Mouse (Mus musculus): Measurements from ENCODE around the gene Sned1. TPM values are rescaled to one million over a fixed set of nuclear protein-coding genes. Genes with fewer than 3 reads are reported as not detected.
A peak's percentile ranks its signal among the peaks of the same experiment; 100 is the strongest.
"Not testable (repeated sequence)": the region's sequence is repeated elsewhere in the genome, so short reads cannot be mapped to it uniquely, and the experiment has no call there.

Gene Sned1
- polyA plus RNA-seq (2012; rRNA removed) = 4.5 and 4.8 TPM in 2 replicates

DNA sequence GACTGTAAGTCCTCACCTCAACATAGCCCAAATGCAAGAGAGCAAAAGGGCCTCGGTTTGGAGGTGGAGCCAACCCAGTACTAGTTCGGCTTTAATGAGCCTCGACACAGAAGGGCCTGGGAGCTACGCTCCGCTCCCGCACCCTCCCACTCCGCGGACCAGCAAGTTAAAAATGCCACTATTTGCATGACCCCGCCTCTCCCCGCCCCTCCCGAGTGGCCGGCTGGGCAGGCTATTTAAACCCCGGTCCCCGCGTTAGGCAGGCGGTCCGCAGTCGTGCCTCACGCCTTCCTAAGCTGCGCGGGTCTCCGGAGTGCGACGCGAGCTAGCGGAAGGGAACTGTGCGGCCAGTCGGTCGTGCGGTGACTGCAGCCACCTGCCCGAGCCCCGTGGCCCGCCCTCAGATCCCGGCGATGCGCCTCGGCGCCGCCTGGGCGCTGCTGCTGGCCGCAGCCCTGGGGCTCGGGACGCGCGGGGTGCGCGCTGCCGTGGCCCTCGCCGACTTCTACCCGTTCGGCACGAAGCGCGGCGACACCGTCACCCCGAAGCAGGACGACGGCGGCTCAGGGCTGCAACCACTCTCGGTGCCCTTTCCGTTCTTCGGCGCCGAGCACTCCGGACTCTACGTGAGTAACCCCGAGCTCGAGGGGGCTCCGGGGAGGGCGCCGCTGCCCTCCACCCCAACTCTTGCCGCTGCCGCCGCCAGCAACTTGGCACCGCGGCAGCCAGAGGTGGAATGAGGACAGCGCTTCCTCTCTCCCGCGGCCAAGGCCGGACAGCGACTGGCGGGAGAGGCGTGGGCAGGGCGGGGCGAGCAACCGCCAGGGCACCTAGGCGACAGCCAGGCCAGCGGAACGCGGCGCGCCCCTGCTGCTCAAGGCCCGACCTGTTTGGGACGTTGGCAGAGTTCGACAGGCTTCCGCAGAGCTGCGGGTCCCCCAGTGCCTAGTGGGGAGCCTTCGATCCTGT is at the start of gene Sned1:
Gene Sned1 (plus strand): TSS at position 266 of the 969 bp plus-strand sequence.
- Histone ChIP-seq H3K27ac (ENCODE audit: control insufficient read depth, insufficient read depth, low read depth, low read length) (peak within 1 kb of the TSS; percentile 29; the same call in 1 of the 2 replicates), H3K27me3 (ENCODE audit: control insufficient read depth, insufficient read depth, low read length) (no peaks in the 10 kb centered on the region), H3K36me3 (ENCODE audit: control insufficient read depth, insufficient read depth, low read length) (no peaks in the 10 kb centered on the region), H3K4me3 (ENCODE audit: control insufficient read depth, low read depth, low read length) (peak within 1 kb of the TSS; percentile 84), H3K4me1 (ENCODE audit: control insufficient read depth, insufficient read depth, low read length) (peaks cover 10% of the 10 kb centered on the region)
- no peak for TF ChIP-seq CTCF (IDR thresholded peaks at IDR 0.05; ENCODE audit: control insufficient read depth, insufficient read depth, insufficient replicate concordance, low read depth, low read length)
- TF ChIP-seq POLR2A (IDR thresholded peaks at IDR 0.05; ENCODE audit: control insufficient read depth, low read depth, low read length) = peak; percentile 79

DNA sequence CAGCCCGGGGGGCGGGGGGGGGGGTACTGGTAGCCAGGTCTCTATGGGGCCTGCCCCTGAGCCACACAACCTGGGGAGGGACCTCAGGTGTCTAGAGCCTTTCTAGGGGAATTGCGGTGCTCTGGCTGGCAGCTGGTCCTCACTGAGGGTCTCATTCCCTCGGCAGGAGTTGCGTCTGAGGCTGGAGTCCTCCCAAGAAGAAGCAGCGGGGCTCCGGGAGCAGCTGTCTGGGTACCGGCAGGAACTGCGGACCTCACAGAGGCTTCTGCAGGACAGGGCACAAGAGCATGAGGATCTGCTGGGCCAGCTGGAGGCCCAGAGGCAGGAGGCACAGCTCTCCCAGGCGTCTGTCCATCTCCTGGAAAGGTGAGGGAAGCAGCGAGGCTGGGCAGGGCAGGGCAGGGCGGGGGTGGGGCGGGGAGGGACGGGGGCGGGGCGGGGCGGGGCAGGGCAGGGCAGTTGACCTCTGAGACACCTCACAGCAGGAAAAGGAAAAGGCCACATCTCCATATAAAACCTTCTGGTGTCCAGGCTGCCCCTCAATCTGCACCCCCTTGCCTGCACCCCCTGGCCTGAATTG is 44.8 kb upstream of the Sned1 start:
- Histone ChIP-seq H3K4me3 (ENCODE audit: control insufficient read depth, low read depth, low read length) (no peak overlapping the region), H3K27ac (ENCODE audit: control insufficient read depth, insufficient read depth, low read depth, low read length) (no peak overlapping the region), H3K36me3 (ENCODE audit: control insufficient read depth, insufficient read depth, low read length) (no peaks in the 10 kb centered on the region), H3K27me3 (ENCODE audit: control insufficient read depth, insufficient read depth, low read length) (no peaks in the 10 kb centered on the region), H3K4me1 (ENCODE audit: control insufficient read depth, insufficient read depth, low read length) (no peaks in the 10 kb centered on the region)
- TF ChIP-seq CTCF (IDR thresholded peaks at IDR 0.05; ENCODE audit: control insufficient read depth, insufficient read depth, insufficient replicate concordance, low read depth, low read length) = no peak
- no peak for TF ChIP-seq POLR2A (IDR thresholded peaks at IDR 0.05; ENCODE audit: control insufficient read depth, low read depth, low read length)

GRCm38 (mm10) chr1:93194961-93195360 is 40.7 kb upstream of the Sned1 start:
- H3K36me3 ChIP-seq (ENCODE audit: control insufficient read depth, insufficient read depth, low read length) = no peaks in the 10 kb centered on the region
- no peak for TF ChIP-seq POLR2A (IDR thresholded peaks at IDR 0.05; ENCODE audit: control insufficient read depth, low read depth, low read length)
- no peak for TF ChIP-seq CTCF (IDR thresholded peaks at IDR 0.05; ENCODE audit: control insufficient read depth, insufficient read depth, insufficient replicate concordance, low read depth, low read length)
- no peaks in the 10 kb centered on the region for H3K27me3 ChIP-seq (ENCODE audit: control insufficient read depth, insufficient read depth, low read length)
- H3K4me3 ChIP-seq (ENCODE audit: control insufficient read depth, low read depth, low read length) = no peak overlapping the region
- no peaks in the 10 kb centered on the region for H3K4me1 ChIP-seq (ENCODE audit: control insufficient read depth, insufficient read depth, low read length)
- no peak overlapping the region for H3K27ac ChIP-seq (ENCODE audit: control insufficient read depth, insufficient read depth, low read depth, low read length)

GRCm38 (mm10) chr1:93197454-93197853 is 38.2 kb upstream of the Sned1 start:
- H3K36me3 ChIP-seq (ENCODE audit: control insufficient read depth, insufficient read depth, low read length); H3K27me3 ChIP-seq (ENCODE audit: control insufficient read depth, insufficient read depth, low read length); H3K27ac ChIP-seq (ENCODE audit: control insufficient read depth, insufficient read depth, low read depth, low read length); H3K4me1 ChIP-seq (ENCODE audit: control insufficient read depth, insufficient read depth, low read length); H3K4me3 ChIP-seq (ENCODE audit: control insufficient read depth, low read depth, low read length): not testable (repeated sequence)

- Histone ChIP-seq H3K4me1 (ENCODE audit: control insufficient read depth, insufficient read depth, low read length) (no peaks in the 10 kb centered on the region), H3K27ac (ENCODE audit: control insufficient read depth, insufficient read depth, low read depth, low read length) (no peak overlapping the region), H3K4me3 (ENCODE audit: control insufficient read depth, low read depth, low read length) (no peak overlapping the region), H3K36me3 (ENCODE audit: control insufficient read depth, insufficient read depth, low read length) (no peaks in the 10 kb centered on the region), H3K27me3 (ENCODE audit: control insufficient read depth, insufficient read depth, low read length) (no peaks in the 10 kb centered on the region)
- TF ChIP-seq CTCF (IDR thresholded peaks at IDR 0.05; ENCODE audit: control insufficient read depth, insufficient read depth, insufficient replicate concordance, low read depth, low read length) = no peak
- no peak for TF ChIP-seq POLR2A (IDR thresholded peaks at IDR 0.05; ENCODE audit: control insufficient read depth, low read depth, low read length)
Measured at GRCm38 (mm10) chr1:93197916-93198315, 37.7 kb upstream of the Sned1 start.

GRCm38 (mm10) chr1:93206277-93206970 is 29.2 kb upstream of the Sned1 start:
- Histone ChIP-seq H3K4me1 (ENCODE audit: control insufficient read depth, insufficient read depth, low read length) (no peaks in the 10 kb centered on the region), H3K36me3 (ENCODE audit: control insufficient read depth, insufficient read depth, low read length) (no peaks in the 10 kb centered on the region), H3K27ac (ENCODE audit: control insufficient read depth, insufficient read depth, low read depth, low read length) (no peak overlapping the region), H3K27me3 (ENCODE audit: control insufficient read depth, insufficient read depth, low read length) (no peaks in the 10 kb centered on the region), H3K4me3 (ENCODE audit: control insufficient read depth, low read depth, low read length) (no peak overlapping the region)
- no peak for TF ChIP-seq CTCF (IDR thresholded peaks at IDR 0.05; ENCODE audit: control insufficient read depth, insufficient read depth, insufficient replicate concordance, low read depth, low read length)
- no peak for TF ChIP-seq POLR2A (IDR thresholded peaks at IDR 0.05; ENCODE audit: control insufficient read depth, low read depth, low read length)

- Histone ChIP-seq H3K27me3 (ENCODE audit: control insufficient read depth, insufficient read depth, low read length) (no peaks in the 10 kb centered on the region), H3K4me1 (ENCODE audit: control insufficient read depth, insufficient read depth, low read length) (no peaks in the 10 kb centered on the region), H3K27ac (ENCODE audit: control insufficient read depth, insufficient read depth, low read depth, low read length) (no peak overlapping the region), H3K4me3 (ENCODE audit: control insufficient read depth, low read depth, low read length) (no peak overlapping the region), H3K36me3 (ENCODE audit: control insufficient read depth, insufficient read depth, low read length) (no peaks in the 10 kb centered on the region)
- TF ChIP-seq POLR2A (IDR thresholded peaks at IDR 0.05; ENCODE audit: control insufficient read depth, low read depth, low read length) = no peak
- TF ChIP-seq CTCF (IDR thresholded peaks at IDR 0.05; ENCODE audit: control insufficient read depth, insufficient read depth, insufficient replicate concordance, low read depth, low read length) = no peak
Measured at GRCm38 (mm10) chr1:93207536-93208064, 28.0 kb upstream of the Sned1 start.

Data from testis, adult 2 months (tissue).